Mouse (Mus musculus) gastrocnemius, postnatal 10 days (tissue): ENCODE data around the gene A930004D18Rik. TPM values are rescaled to one million over a fixed set of nuclear protein-coding genes. Genes with fewer than 3 reads are reported as not detected.
"Not testable (repeated sequence)": the region's sequence is repeated elsewhere in the genome, so short reads cannot be mapped to it uniquely, and the experiment has no call there.

Source experiments
- DNase-seq: peaks from one replicate; pipeline ENCODE4 v3.0.0; 2021; ENCODE audit warnings: mixed read lengths
- microRNA-seq, 2 experiments: library from miRNA; unstranded; fragments of <30 nt; microRNA quantifications; one replicate each; pipeline ENCODE4 v1.2.0; 2021
- total RNA-seq, 2 experiments: library from RNA; stranded (reverse); gene quantifications; 2 replicates each; pipeline ENCODE4 v1.2.3; 2021

Gene A930004D18Rik
- total RNA-seq, 2 experiments from 2014 or later = 2.2 to 2.7 TPM

DNA sequence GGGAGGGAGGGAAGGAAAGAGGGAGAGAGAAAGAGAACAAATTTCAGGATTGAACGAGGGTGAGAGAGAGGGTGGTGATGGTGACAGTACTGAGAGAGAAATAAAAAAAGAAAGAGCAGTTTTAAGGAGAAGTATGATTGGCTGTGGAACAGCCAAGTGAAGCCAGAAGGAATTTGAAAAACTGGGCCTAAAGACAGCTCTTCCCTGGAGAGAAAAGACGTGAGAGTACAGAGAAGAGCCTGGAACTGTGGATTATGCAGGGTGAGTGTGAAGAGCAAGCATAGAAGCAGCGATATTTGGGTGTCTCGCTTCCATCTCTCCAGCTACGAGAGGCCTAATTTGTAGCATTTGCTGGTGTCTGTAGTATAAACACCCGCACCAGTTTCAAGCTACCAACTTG lies 26.3 kb downstream of the A930004D18Rik start:
- no peak for DNase-seq

GRCm38 (mm10) chr2:18005137-18005536 lies 32.4 kb downstream of the A930004D18Rik start:
- DNase-seq = no peak

GRCm38 (mm10) chr2:18004286-18004685 lies 33.3 kb downstream of the A930004D18Rik start:
- DNase-seq = no peak

- no peak for DNase-seq
Observed at GRCm38 (mm10) chr2:18002306-18002705, 35.2 kb downstream of the A930004D18Rik start.

GRCm38 (mm10) chr2:17996858-17997257 lies 40.7 kb downstream of the A930004D18Rik start, which contains the start of gene H2al2a:
H2al2a (minus strand) TSS chr2:17996958.
- no peak for DNase-seq

GRCm38 (mm10) chr2:17989562-17989961 lies 48.0 kb downstream of the A930004D18Rik start:
- no peak for DNase-seq

DNA sequence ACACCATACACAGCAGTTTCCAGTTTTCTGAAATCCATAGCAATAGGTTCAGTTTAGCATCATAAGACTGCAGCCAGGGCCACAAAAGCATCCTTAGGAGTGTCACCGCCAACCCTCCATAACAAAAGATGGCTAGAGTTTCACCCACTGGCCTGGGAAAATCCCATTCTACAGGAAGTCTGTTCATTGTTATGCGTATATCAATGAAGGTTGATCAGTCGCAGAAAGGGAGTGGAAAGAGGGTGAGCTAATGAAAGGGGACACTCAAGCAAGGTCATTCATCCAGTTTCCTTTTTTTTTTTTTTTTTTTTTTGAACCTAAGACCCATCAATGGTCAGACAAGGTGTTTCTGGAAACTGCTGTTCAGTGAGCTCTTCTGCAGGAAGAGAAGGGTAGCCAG lies 48.4 kb downstream of the A930004D18Rik start:
- DNase-seq = no peak

- DNase-seq = no peak
Observed at GRCm38 (mm10) chr2:17986694-17987093, 50.8 kb downstream of the A930004D18Rik start.

GRCm38 (mm10) chr2:17984774-17985173 lies 52.8 kb downstream of the A930004D18Rik start:
- DNase-seq = no peak

GRCm38 (mm10) chr2:17982747-17983146 lies 54.8 kb downstream of the A930004D18Rik start:
- no peak for DNase-seq

DNA sequence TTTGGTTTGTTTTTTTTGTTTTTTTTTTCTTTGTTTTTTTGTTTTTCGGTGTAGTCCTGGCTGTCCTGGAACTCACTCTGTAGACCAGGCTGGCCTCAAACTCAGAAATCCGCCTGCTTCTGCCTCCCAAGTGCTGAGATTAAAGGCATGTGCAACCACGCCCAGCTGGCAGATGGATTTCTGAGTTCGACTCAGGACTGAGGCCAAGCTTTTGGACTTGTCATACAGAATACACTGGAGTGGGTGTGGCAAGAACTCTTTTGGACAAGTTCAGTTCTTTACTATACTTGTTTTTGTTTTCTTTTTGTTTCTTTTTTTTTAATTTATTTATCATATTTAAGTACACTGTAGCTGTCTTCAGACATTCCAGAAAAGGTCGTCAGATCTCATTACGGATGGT lies 58.8 kb downstream of the A930004D18Rik start:
- DNase-seq = no peak

GRCm38 (mm10) chr2:17978251-17978650 lies 59.3 kb downstream of the A930004D18Rik start:
- DNase-seq = not testable (repeated sequence)

- DNase-seq = not testable (repeated sequence)
Observed at GRCm38 (mm10) chr2:17977645-17978044, 59.9 kb downstream of the A930004D18Rik start.

DNA sequence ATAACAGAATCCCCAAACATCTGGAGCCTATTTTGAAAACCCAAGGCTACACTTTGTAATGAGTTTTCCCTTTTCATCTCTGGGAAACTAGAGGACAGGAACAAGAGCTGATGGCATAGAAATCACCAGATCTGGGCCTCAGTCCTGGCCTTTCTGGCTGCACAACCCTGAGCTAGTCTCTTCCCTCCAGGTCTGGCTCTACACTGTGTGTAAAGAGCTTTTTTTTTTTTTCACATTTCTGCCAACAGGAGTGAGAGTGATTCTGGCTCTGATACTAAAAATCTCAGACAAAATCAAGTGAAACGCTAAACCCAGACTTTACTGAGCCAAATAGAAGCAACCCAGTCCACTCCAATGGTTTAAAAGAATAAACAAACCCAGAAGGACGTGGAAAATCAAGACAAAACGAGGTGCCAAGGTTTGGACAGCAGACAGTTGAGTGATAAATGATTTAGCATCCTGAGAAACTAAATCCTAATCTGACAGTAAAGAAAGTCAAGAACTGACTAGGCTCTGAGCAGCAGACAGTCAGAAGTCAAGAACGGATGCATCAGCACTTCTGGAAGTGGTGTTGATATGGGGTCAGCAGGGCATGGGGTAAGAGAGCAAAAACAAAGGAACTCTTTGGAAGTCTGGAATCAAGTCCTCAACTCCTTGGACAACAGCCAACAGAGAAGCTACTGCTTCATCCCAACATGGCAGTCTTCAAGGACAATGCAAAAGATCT lies 61.8 kb downstream of the A930004D18Rik start:
- no peak for DNase-seq

Small RNA genes lying within 50 kb of the gene (microRNA-seq; reads per million reads assigned to microRNA genes)
- gene Mir7655 = 0.50 to 1.3 reads per million in 2 experiments

Other genes with a start within 250 kb of the A930004D18Rik start
- not detected for gene H2al2a, start 40.8 kb downstream of the A930004D18Rik start, total RNA-seq
- gene Skida1, start 11.3 kb upstream of the A930004D18Rik start, total RNA-seq = 1 to 10 TPM; 2.0 to 2.1 TPM
- 10 to 100 TPM; 21.7 to 33.1 TPM for gene Mllt10, start 17.5 kb upstream of the A930004D18Rik start, total RNA-seq